Mouse (Mus musculus) brain, embryonic 14.5 days (tissue): ENCODE measurements around the gene Efnb3.

ENCODE experiments used
- CTCF ChIP-seq: fragments of 200-500 bp; IDR thresholded peaks from 2 replicates; pipeline ENCODE4 v1.5.1; 2012; ENCODE audit warnings: inconsistent platforms, mild to moderate bottlenecking, moderate library complexity, borderline replicate concordance; ENCODE audit not compliant: insufficient read depth, insufficient read length; ENCODE audit errors: extremely low read depth
- POLR2A ChIP-seq: fragments of 200-500 bp; IDR thresholded peaks from 2 replicates; pipeline ENCODE4 v1.6.1; 2012; ENCODE audit warnings: mild to moderate bottlenecking, inconsistent platforms, borderline replicate concordance; ENCODE audit not compliant: poor library complexity, insufficient read depth, insufficient read length, severe bottlenecking; ENCODE audit errors: extremely low read depth

DNA sequence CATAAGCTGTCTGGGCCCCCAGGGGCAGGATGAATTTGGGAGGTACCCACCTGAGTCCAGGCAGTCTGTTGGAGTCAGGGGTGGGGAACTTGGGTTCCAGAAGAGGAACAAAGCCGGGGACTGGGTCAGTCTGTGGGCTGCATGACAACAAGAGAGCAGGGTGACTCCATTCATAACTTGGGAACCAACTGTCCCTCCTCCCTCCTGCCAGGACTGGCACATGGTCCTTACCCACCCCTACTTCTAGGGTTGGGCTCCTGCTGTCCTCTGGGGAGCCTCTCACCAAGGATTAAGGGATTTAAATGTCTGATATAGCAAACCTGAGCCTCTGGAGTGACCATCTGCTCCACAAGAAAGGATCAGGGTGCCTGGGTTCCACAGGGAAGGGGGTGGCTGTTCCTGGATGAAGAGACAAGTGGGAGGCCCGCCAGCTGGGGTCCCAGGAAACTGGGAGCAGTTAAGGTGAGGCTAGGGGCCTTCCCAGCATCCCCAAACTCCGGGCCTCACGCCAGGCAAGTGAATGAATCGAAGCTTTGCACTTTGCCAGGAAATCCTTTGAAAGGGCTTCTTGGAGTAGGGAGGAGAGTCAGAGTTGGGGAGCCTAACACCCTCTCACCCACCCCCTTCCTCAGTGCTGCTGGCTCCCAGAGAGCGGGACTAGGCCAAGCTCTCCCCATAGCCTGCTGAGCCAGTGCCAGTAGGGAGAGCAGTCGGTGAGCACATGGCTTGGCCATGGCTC lies 32.1 kb upstream of the Efnb3 start:
- TF ChIP-seq CTCF = no peak
- no peak for TF ChIP-seq POLR2A
